Mouse (Mus musculus) kidney, adult 2 months (tissue): Measurements from ENCODE around the gene Gdf11.

Experiments
- CTCF ChIP-seq: fragments of 200-500 bp; conservative IDR thresholded peaks from 2 replicates; pipeline ENCODE4 v1.5.1; 2011; ENCODE audit warnings: low read depth, mild to moderate bottlenecking, control low read depth, low read length, moderate library complexity, mixed read lengths; ENCODE audit not compliant: insufficient read depth, insufficient read length
- POLR2A ChIP-seq: fragments of 200-500 bp; IDR thresholded peaks from one replicate; pipeline ENCODE4 v1.6.1; 2011; ENCODE audit warnings: low read depth, low read length, control low read depth

- TF ChIP-seq CTCF = no peak
- no peak for TF ChIP-seq POLR2A
Measured at GRCm38 (mm10) chr10:128916665-128917064, 25.1 kb upstream of the Gdf11 start.
